Mouse (Mus musculus): ENCODE data around the gene Dtl. TPM values are rescaled to one million over a fixed set of nuclear protein-coding genes. Genes with fewer than 3 reads are reported as not detected.

The Dtl gene
- polyA plus RNA-seq, 1 experiment from 2014 or later: 75.8 TPM

- Histone ChIP-seq H3K4me3 (ENCODE audit: low read depth, low read length) (no peak overlapping the region), H3K9ac (no peak overlapping the region), H3K36me3 (ENCODE audit: insufficient read depth) (no peaks in the 10 kb centered on the region), H3K9me3 (ENCODE audit: low read depth, low read length) (no peaks in the 10 kb centered on the region), H3K27ac (ENCODE audit: low read depth) (no peak overlapping the region), H3K27me3 (ENCODE audit: insufficient read depth, low read length) (no peaks in the 10 kb centered on the region), H3K4me1 (ENCODE audit: insufficient read depth) (no peaks in the 10 kb centered on the region), H3K4me2 (no peak overlapping the region)
- no peak for TF ChIP-seq CTCF (IDR thresholded peaks at IDR 0.05; ENCODE audit: low read depth)
- DNase-seq: no peak
- no peak for ATAC-seq (ENCODE audit: insufficient read depth)
- 68% methylated on average over 4 of the region's 4 CpGs for WGBS
These were observed 63.0 kb downstream of the Dtl start for GRCm38 (mm10) chr1:191512383-191512782.

GRCm38 (mm10) chr1:191511503-191511902 lies 63.8 kb downstream of the Dtl start:
- Histone ChIP-seq H3K4me3 (ENCODE audit: low read depth, low read length) (no peak overlapping the region), H3K36me3 (ENCODE audit: insufficient read depth) (no peaks in the 10 kb centered on the region)
- no peak for ATAC-seq (ENCODE audit: insufficient read depth)

GRCm38 (mm10) chr1:191509865-191510264 lies 65.5 kb downstream of the Dtl start:
- ATAC-seq (ENCODE audit: insufficient read depth) (no peak), DNase-seq (no peak)
- H3K4me2 ChIP-seq: no peak overlapping the region
- H3K36me3 ChIP-seq (ENCODE audit: insufficient read depth): no peaks in the 10 kb centered on the region
- no peaks in the 10 kb centered on the region for H3K9me3 ChIP-seq (ENCODE audit: low read depth, low read length)
- 74% methylated on average over 3 of the region's 3 CpGs for WGBS
- no peak overlapping the region for H3K9ac ChIP-seq
- H3K27me3 ChIP-seq (ENCODE audit: insufficient read depth, low read length): no peaks in the 10 kb centered on the region
- no peak overlapping the region for H3K27ac ChIP-seq (ENCODE audit: low read depth)
- H3K4me3 ChIP-seq (ENCODE audit: low read depth, low read length): no peak overlapping the region
- H3K4me1 ChIP-seq (ENCODE audit: insufficient read depth): no peaks in the 10 kb centered on the region
- TF ChIP-seq CTCF (IDR thresholded peaks at IDR 0.05; ENCODE audit: low read depth): 0 out of 2 replicates have a peak, but pooled peaks have one; percentile 9

More at GRCm38 (mm10) chr1:191511503-191511902, 63.8 kb downstream of the Dtl start:
- Histone ChIP-seq H3K27me3 (ENCODE audit: insufficient read depth, low read length) (no peaks in the 10 kb centered on the region), H3K9ac (no peak overlapping the region), H3K27ac (ENCODE audit: low read depth) (no peak overlapping the region), H3K4me1 (ENCODE audit: insufficient read depth) (no peaks in the 10 kb centered on the region), H3K4me2 (no peak overlapping the region), H3K9me3 (ENCODE audit: low read depth, low read length) (no peaks in the 10 kb centered on the region)
- WGBS: 84% methylated on average over 8 of the region's 8 CpGs
- DNase-seq: no peak
- TF ChIP-seq CTCF (IDR thresholded peaks at IDR 0.05; ENCODE audit: low read depth): no peak

DNA sequence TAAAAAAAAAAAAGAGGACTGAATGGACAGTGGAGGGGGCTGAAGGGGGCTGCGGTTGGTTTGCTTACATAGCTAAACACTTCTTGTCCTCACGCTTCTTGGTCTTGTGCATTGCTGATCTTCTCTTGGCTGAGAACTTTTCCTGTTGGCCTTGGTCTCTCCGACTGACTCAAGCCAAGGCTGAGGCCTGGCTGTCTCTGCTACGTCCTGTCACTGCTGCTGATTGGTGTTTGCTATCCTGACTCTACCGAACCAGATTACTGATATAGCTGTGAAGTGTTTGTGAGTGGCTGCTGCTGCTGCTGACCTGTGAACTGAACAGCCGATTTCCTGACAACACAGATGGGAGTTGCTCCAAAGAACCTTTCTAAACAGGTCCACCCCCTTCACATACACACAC lies 66.2 kb downstream of the Dtl start:
- Histone ChIP-seq H3K27me3 (ENCODE audit: insufficient read depth, low read length) (no peaks in the 10 kb centered on the region), H3K4me2 (no peak overlapping the region), H3K36me3 (ENCODE audit: insufficient read depth) (no peaks in the 10 kb centered on the region), H3K9me3 (ENCODE audit: low read depth, low read length) (no peaks in the 10 kb centered on the region), H3K9ac (no peak overlapping the region), H3K4me1 (ENCODE audit: insufficient read depth) (no peaks in the 10 kb centered on the region), H3K27ac (ENCODE audit: low read depth) (no peak overlapping the region), H3K4me3 (ENCODE audit: low read depth, low read length) (no peak overlapping the region)
- WGBS: 52% methylated on average over 6 of the region's 6 CpGs
- TF ChIP-seq CTCF (IDR thresholded peaks at IDR 0.05; ENCODE audit: low read depth): no peak
- DNase-seq (no peak), ATAC-seq (ENCODE audit: insufficient read depth) (no peak; the same call in 1 of the 2 replicates)

DNA sequence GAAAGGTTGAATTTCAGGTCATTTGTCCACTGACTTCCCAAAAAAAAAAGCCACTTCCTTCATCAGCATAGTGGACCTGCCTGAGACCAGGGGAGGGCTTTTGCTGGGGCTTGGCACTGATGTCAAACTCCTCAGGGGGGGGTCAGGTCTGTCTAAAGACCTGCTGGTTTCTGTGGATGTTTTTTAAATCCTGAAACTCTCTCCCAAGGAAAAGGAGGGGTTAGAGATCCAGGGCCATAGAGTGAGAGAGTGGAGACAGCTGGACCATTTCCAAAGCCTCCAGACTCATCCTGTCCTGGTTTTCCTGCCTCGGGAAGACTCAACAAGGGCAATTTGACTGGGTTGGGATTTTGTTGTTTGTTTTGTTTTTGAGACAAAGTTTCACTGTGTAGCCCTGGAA lies 68.6 kb downstream of the Dtl start:
- Histone ChIP-seq H3K4me3 (ENCODE audit: low read depth, low read length) (no peak overlapping the region), H3K9ac (no peak overlapping the region), H3K36me3 (ENCODE audit: insufficient read depth) (no peaks in the 10 kb centered on the region), H3K4me1 (ENCODE audit: insufficient read depth) (no peaks in the 10 kb centered on the region), H3K27me3 (ENCODE audit: insufficient read depth, low read length) (no peaks in the 10 kb centered on the region), H3K9me3 (ENCODE audit: low read depth, low read length) (no peaks in the 10 kb centered on the region), H3K27ac (ENCODE audit: low read depth) (no peak overlapping the region), H3K4me2 (no peak overlapping the region)
- 14% methylated on average over 1 of the region's 1 CpGs for WGBS
- DNase-seq (peak; percentile 68), ATAC-seq (ENCODE audit: insufficient read depth) (no peak)
- no peak for TF ChIP-seq CTCF (IDR thresholded peaks at IDR 0.05; ENCODE audit: low read depth)

DNA sequence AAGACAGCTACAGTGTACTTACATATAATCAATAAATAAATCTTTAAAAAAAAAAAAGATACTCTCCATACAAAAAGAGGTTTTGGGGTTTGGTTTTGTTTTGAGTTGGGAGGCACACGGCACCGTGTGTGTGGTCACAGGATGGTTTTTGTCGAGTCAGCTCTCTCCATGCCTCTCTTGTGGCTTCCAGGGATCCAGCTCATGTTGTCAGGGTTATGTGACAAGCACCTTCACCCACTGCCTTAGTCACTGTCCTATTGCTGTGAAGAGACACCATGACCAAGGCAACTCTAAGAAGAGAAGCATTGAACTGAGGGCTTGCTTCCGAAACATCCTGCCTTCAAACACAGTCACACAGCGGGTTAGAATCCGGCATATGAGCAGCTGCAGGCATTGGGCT lies 75.7 kb downstream of the Dtl start:
- Histone ChIP-seq H3K9me3 (ENCODE audit: low read depth, low read length) (no peaks in the 10 kb centered on the region), H3K27me3 (ENCODE audit: insufficient read depth, low read length) (no peaks in the 10 kb centered on the region), H3K9ac (no peak overlapping the region), H3K27ac (ENCODE audit: low read depth) (no peak overlapping the region), H3K4me2 (no peak overlapping the region), H3K36me3 (ENCODE audit: insufficient read depth) (no peaks in the 10 kb centered on the region), H3K4me1 (ENCODE audit: insufficient read depth) (peaks cover 3% of the 10 kb centered on the region; the same call in 1 of the 2 replicates), H3K4me3 (ENCODE audit: low read depth, low read length) (no peak overlapping the region)
- 92% methylated on average over 6 of the region's 6 CpGs for WGBS
- DNase-seq (no peak), ATAC-seq (ENCODE audit: insufficient read depth) (no peak)
- TF ChIP-seq CTCF (IDR thresholded peaks at IDR 0.05; ENCODE audit: low read depth): no peak

DNA sequence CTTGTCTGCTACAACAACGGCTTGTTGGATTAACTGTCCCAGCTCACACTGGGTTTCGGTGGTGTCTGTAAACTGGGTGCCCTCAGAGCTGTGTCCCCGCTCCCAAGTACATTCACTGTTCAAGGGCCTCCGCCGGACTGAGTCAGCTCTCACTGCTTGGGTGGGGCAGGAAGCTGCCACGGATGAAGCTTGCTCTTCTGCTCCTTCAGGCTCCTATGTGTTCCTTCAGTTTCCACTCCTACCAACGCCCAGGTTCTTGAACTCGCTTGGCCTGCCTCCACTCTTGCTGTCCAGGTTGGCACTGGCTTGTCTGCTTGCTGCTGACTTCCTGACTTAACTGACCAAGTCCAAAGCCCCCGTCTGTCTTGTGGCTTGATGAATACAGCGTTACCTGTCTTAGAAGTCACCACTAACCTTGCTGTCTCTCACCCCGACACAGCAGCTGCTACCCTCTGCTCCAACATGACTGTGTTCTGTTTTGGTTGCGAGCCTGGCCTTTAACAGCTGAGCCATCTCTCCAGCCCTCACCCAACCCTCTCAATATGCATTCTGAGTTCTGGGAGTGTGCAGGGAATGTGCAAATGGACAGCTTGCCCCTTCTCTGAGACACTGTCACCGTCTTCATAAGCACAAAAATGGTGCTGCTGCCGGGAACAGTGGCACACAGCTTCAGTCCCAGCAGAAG lies 76.9 kb downstream of the Dtl start:
- H3K9ac ChIP-seq: no peak overlapping the region
- no peak for TF ChIP-seq CTCF (IDR thresholded peaks at IDR 0.05; ENCODE audit: low read depth)
- H3K4me3 ChIP-seq (ENCODE audit: low read depth, low read length): no peak overlapping the region
- DNase-seq (no peak), ATAC-seq (ENCODE audit: insufficient read depth) (no peak)
- H3K9me3 ChIP-seq (ENCODE audit: low read depth, low read length): no peaks in the 10 kb centered on the region
- H3K4me1 ChIP-seq (ENCODE audit: insufficient read depth): peaks cover 7% of the 10 kb centered on the region; the same call in 1 of the 2 replicates
- WGBS: 68% methylated on average over 14 of the region's 14 CpGs
- no peaks in the 10 kb centered on the region for H3K36me3 ChIP-seq (ENCODE audit: insufficient read depth)
- H3K27ac ChIP-seq (ENCODE audit: low read depth): no peak overlapping the region
- H3K27me3 ChIP-seq (ENCODE audit: insufficient read depth, low read length): no peaks in the 10 kb centered on the region
- no peak overlapping the region for H3K4me2 ChIP-seq

Data from lung, embryonic 14.5 days (tissue).